Mouse (Mus musculus): Measurements from ENCODE around the gene Mfrp.

DNA sequence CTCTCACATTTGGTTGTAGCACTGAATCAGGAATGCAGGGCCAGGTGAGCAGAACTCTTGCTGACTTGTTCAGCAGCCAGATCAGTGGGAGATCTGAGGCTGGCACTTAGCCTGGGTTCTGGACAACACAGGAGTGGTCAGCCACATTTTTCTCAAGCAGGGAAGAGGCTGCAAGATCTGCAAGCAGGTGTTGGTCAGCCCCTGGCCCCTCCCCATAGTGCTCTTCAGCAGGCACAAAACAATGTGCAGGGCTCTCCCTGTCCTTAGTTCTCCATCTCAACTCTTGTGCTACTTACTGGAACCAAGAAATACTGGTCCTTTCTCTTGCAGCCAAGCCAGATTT is 43.2 kb downstream of the Mfrp start:
- no peak for TF ChIP-seq POLR2A (IDR thresholded peaks at IDR 0.05; ENCODE audit: low read depth, low read length)
- TF ChIP-seq CTCF (IDR thresholded peaks at IDR 0.05; ENCODE audit: extremely low read depth, insufficient read depth, insufficient read length, insufficient replicate concordance) = no peak
